Mouse (Mus musculus): ENCODE results near the gene Mxi1. TPM values are rescaled to one million over a fixed set of nuclear protein-coding genes. Genes with fewer than 3 reads are reported as not detected.

The Mxi1 gene
- total RNA-seq (2012; rRNA removed) (8.1 and 19.9 TPM in 2 replicates), total RNA-seq (2014; rRNA removed) (14.5 and 18.9 TPM in 2 replicates), polyA plus RNA-seq (2012; ENCODE audit: insufficient read length, low read depth) (10.6 and 10.9 TPM in 2 replicates)

- Histone ChIP-seq H3K36me3 (replicated peaks in 1 of 2; ENCODE audit: control insufficient read depth in 1 of 2, insufficient read depth in 1 of 2, low read length in 1 of 2) (no peaks in the 10 kb centered on the region), H3K9me3 (replicated peaks; ENCODE audit: low read length) (no peaks in the 10 kb centered on the region), H3K9ac (ENCODE audit: insufficient read depth, low read depth) (peak within 1 kb of the TSS; percentile 83), H3K27me3 (replicated peaks) (peaks cover 16% of the 10 kb centered on the region), H3K4me2 (ENCODE audit: insufficient read depth, low read depth, poor library complexity, severe bottlenecking) (peak within 1 kb of the TSS; percentile 89), H3K79me2 (replicated peaks; ENCODE audit: control insufficient read depth, extremely low read depth, insufficient read depth, poor library complexity, severe bottlenecking) (no peaks in the 10 kb centered on the region), H3K4me1 (ENCODE audit: control insufficient read depth in 1 of 2, insufficient read depth in 2 of 2) (peaks cover 10 to 19% of the 10 kb centered on the region in 2 experiments), H3K4me3 (replicated peaks in 1 of 3; ENCODE audit: low read depth in 2 of 3, low read length in 2 of 3, poor library complexity in 1 of 3) (peak within 1 kb of the TSS; percentile 68 to 90 (median 77)), H3K27ac (ENCODE audit: insufficient read depth, low read depth) (peak within 1 kb of the TSS; percentile 19; the same call in 1 of the 2 replicates)
- dilution Hi-C loops (cut with MboI; ENCODE audit: extremely low pct_ligation_motif_present, extremely low pct_unique_long_range_greater_than_20kb, low sequenced_read_pairs): no loop called here
- peak; percentile 71 for DNase-seq (ENCODE audit: extremely low read depth)
- in situ Hi-C loops (cut with MboI; ENCODE audit: low pct_ligation_motif_present, low pct_unique_long_range_greater_than_20kb, low sequenced_read_pairs): loop anchor here (10.0 kb wide), 1 partner anchor 56 kb away; no protein-coding TSS in a partner anchor
- TF ChIP-seq ELF1 (IDR thresholded peaks at IDR 0.05; ENCODE audit: low read depth, low read length): peak; percentile 32; the same call in 1 of the 2 replicates
- TF ChIP-seq RCOR1 (conservative IDR thresholded peaks at IDR 0.05; ENCODE audit: low read depth, low read length): no peak
- TF ChIP-seq MAZ (IDR thresholded peaks at IDR 0.05; ENCODE audit: low read depth, low read length): 0 out of 2 replicates have a peak, but pooled peaks have one; percentile 20
- no peak for TF ChIP-seq ZKSCAN1 (IDR thresholded peaks at IDR 0.05; ENCODE audit: borderline replicate concordance, low read depth, low read length)
- peak; percentile 54; the same call in 1 of the 2 replicates for TF ChIP-seq IRF4 (IDR thresholded peaks at IDR 0.05; ENCODE audit: low read depth, low read length)
- TF ChIP-seq EP300 (IDR thresholded peaks at IDR 0.05; ENCODE audit: low read length): 0 out of 2 replicates have a peak, but pooled peaks have one; percentile 4
- TF ChIP-seq HCFC1 (IDR thresholded peaks at IDR 0.05; ENCODE audit: low read depth, low read length): peak; percentile 65
- TF ChIP-seq ZMIZ1 (IDR thresholded peaks at IDR 0.05; ENCODE audit: low read depth, low read length): peak; percentile 59; the same call in 1 of the 2 replicates
- peak; percentile 48; the same call in 1 of the 2 replicates for TF ChIP-seq POLR2A (IDR thresholded peaks at IDR 0.05; ENCODE audit: low read depth, low read length)
- TF ChIP-seq MEF2A (IDR thresholded peaks at IDR 0.05; ENCODE audit: borderline replicate concordance, low read depth, low read length): peak; percentile 36; the same call in 1 of the 2 replicates
- 0 out of 2 replicates have a peak, but pooled peaks have one; percentile 11 for TF ChIP-seq SMC3 (IDR thresholded peaks at IDR 0.05; ENCODE audit: low read depth, low read length)
- TF ChIP-seq CTCF (conservative IDR thresholded peaks at IDR 0.05 in 1 of 2, IDR thresholded peaks at IDR 0.05 in 1 of 2; ENCODE audit: low read depth in 2 of 2, low read length in 2 of 2): peak in 1 of 2 experiments; percentile 29; a peak in 2 of 4 replicates
- peak; percentile 75 for TF ChIP-seq MYC (IDR thresholded peaks at IDR 0.05; ENCODE audit: low read depth, low read length)
- peak; percentile 58 for TF ChIP-seq TCF12 (IDR thresholded peaks at IDR 0.05; ENCODE audit: low read depth, low read length)
- no peak for TF ChIP-seq UBTF (IDR thresholded peaks at IDR 0.05; ENCODE audit: low read depth, low read length)
- TF ChIP-seq PAX5 (IDR thresholded peaks at IDR 0.05; ENCODE audit: low read length): no peak
- peak; percentile 62; the same call in 1 of the 2 replicates for TF ChIP-seq MXI1 (IDR thresholded peaks at IDR 0.05; ENCODE audit: low read depth, low read length)
- TF ChIP-seq TBP (conservative IDR thresholded peaks at IDR 0.05; ENCODE audit: low read depth, low read length): 0 out of 2 replicates have a peak, but pooled peaks have one; percentile 21
- no peak; the same call in 1 of the 2 replicates for TF ChIP-seq RAD21 (IDR thresholded peaks at IDR 0.05; ENCODE audit: low read depth, low read length)
- peak; percentile 96 for TF ChIP-seq SIN3A (IDR thresholded peaks at IDR 0.05; ENCODE audit: low read length)
- peak; percentile 49; the same call in 1 of the 2 replicates for TF ChIP-seq NELFE (IDR thresholded peaks at IDR 0.05; ENCODE audit: low read depth, low read length)
Measured at GRCm38 (mm10) chr19:53310348-53310747, at the start of gene Mxi1. Gene Mxi1 (plus strand): TSS chr19:53310518.

Measured in CH12.LX (cell line).